Mouse (Mus musculus) heart, postnatal 0 days (tissue): ENCODE measurements around the gene 1810037I17Rik.

Experiments
- CTCF ChIP-seq: IDR thresholded peaks from 2 replicates; pipeline ENCODE4 v1.5.1; 2016; ENCODE audit warnings: antibody characterized with exemption, control low read depth, low read depth
- EP300 ChIP-seq: IDR thresholded peaks from 2 replicates; pipeline ENCODE4 v1.6.1; 2016; ENCODE audit warnings: antibody characterized with exemption, low read depth

DNA sequence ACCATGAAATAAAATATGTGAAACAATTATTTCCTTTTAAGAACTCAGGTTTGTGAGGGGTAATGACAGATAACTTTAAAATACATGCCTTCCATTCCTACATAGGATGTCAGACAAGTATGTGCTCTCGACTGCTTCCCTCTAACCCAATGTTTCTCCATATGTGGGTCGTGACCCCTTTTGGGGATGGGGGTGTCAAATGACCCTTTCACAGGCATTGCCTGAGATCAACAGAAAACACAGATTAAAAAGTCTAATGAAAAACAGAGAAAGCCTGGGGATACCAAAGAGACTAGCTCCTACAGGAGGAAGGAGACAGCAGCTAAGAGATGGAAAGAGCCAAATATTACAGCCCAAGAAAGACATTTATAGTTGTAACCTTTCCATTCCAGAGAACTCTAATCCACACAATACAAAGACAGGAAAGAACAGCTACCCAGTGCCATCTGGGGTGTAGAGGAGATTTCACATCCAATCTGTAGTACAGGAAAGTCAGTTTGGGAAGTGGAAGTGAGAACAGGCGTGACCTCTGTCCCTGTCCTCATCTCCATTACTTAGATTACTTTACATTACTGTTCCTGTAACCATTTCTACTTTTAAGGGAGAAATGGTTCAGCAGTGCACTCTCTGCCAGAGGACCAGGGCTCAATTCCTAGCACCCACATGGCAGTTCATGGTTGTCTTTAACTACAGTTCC, 48.3 kb downstream of the 1810037I17Rik start:
- TF ChIP-seq CTCF (no peak), EP300 (no peak)
